Mouse (Mus musculus) neutrophil, adult 83 days (primary cell): ENCODE results near the gene Fam111a. TPM values are rescaled to one million over a fixed set of nuclear protein-coding genes. Genes with fewer than 3 reads are reported as not detected.

Experiments used
- total RNA-seq, 2 experiments: library from RNA; stranded (reverse); gene quantifications; one replicate each; pipeline ENCODE4 v1.2.4; 2023

The Fam111a gene
- 100 to 1,000 TPM; 141 to 162 TPM for total RNA-seq

GRCm38 (mm10) chr19:12545440-12545839 lies at the start of gene Fam111a:
Gene Fam111a (plus strand): TSS chr19:12545740.

GRCm38 (mm10) chr19:12501370-12502347 lies 43.9 kb upstream of the Fam111a start, which contains the start of gene Dtx4:
Gene Dtx4 (minus strand): TSS chr19:12501454.

GRCm38 (mm10) chr19:12599674-12600073 lies 54.1 kb downstream of the Fam111a start, which contains the start of gene Gm4952:
Gene Gm4952 (plus strand): TSS chr19:12599974.

GRCm38 (mm10) chr19:12633176-12633575 lies 87.6 kb downstream of the Fam111a start, which contains the start of gene Glyat:
Gene Glyat (plus strand): TSS chr19:12633308.

Other genes starting within 250 kb of the Fam111a start
- gene Olfr1436, start 246.6 kb upstream of the Fam111a start, total RNA-seq: not detected
- gene Olfr1437, start 220.6 kb upstream of the Fam111a start, total RNA-seq: not detected
- gene Olfr1438-ps1, start 209.8 kb upstream of the Fam111a start, total RNA-seq: not detected
- gene Olfr1440, start 158.5 kb upstream of the Fam111a start, total RNA-seq: not detected
- gene Olfr1441, start 128.3 kb upstream of the Fam111a start, total RNA-seq: not detected
- gene Pfpl, start 117.8 kb upstream of the Fam111a start, total RNA-seq: not detected
- 100 to 1,000 TPM; 738 to 792 TPM for gene Mpeg1, start 85.0 kb upstream of the Fam111a start, total RNA-seq
- 10 to 100 TPM; 17.8 to 20.2 TPM for gene Dtx4, start 44.3 kb upstream of the Fam111a start, total RNA-seq
- not detected for gene Gm4952, start 54.2 kb downstream of the Fam111a start, total RNA-seq
- not detected for gene Glyat, start 87.6 kb downstream of the Fam111a start, total RNA-seq
- gene Olfr1442, start 124.7 kb downstream of the Fam111a start, total RNA-seq: not detected
- gene Olfr1443, start 132.4 kb downstream of the Fam111a start, total RNA-seq: not detected
- gene Keg1, start 150.0 kb downstream of the Fam111a start, total RNA-seq: not detected
- 1 to 10 TPM; 1.3 to 1.9 TPM for gene Cntf, start 219.9 kb downstream of the Fam111a start, total RNA-seq